Mouse (Mus musculus) telencephalon, adult 2 months (tissue): Measurements from ENCODE around the gene Dusp6.

Source experiments
- DNase-seq: peaks from one replicate; pipeline ENCODE4 v3.0.0-alpha.2; 2011; ENCODE audit warnings: low read depth, low spot score

Gene Dusp6

GRCm38 (mm10) chr10:99246797-99247508 is 16.1 kb upstream of the Dusp6 start:
- DNase-seq, result no peak

- DNase-seq, result peak; percentile 65
Measured at GRCm38 (mm10) chr10:99250874-99251281, 12.2 kb upstream of the Dusp6 start.

GRCm38 (mm10) chr10:99253412-99253811 is 9.6 kb upstream of the Dusp6 start:
- no peak for DNase-seq

GRCm38 (mm10) chr10:99255830-99256570 is 7.0 kb upstream of the Dusp6 start:
- DNase-seq, result no peak

GRCm38 (mm10) chr10:99257531-99257930 is 5.5 kb upstream of the Dusp6 start:
- no peak for DNase-seq

- no peak for DNase-seq
Measured at GRCm38 (mm10) chr10:99259840-99260239, 3.2 kb upstream of the Dusp6 start.

GRCm38 (mm10) chr10:99261151-99261635 is 1.8 kb upstream of the Dusp6 start:
- DNase-seq, result peak; percentile 90

- peak; percentile 61 for DNase-seq
Measured at GRCm38 (mm10) chr10:99261636-99262318, 1.3 kb upstream of the Dusp6 start.

GRCm38 (mm10) chr10:99262319-99262866 is 638 bp upstream of the Dusp6 start:
- no peak for DNase-seq

GRCm38 (mm10) chr10:99263419-99264221 is 589 bp downstream of the Dusp6 start:
- no peak for DNase-seq

GRCm38 (mm10) chr10:99264301-99265010 is 1.4 kb downstream of the Dusp6 start:
- no peak for DNase-seq

GRCm38 (mm10) chr10:99265011-99265694 is 2.1 kb downstream of the Dusp6 start:
- no peak for DNase-seq

GRCm38 (mm10) chr10:99266025-99266424 is 3.0 kb downstream of the Dusp6 start:
- no peak for DNase-seq

GRCm38 (mm10) chr10:99267621-99268020 is 4.6 kb downstream of the Dusp6 start:
- no peak for DNase-seq

- peak; percentile 62 for DNase-seq
Measured at GRCm38 (mm10) chr10:99268421-99269300, 5.6 kb downstream of the Dusp6 start.

- no peak for DNase-seq
Measured at GRCm38 (mm10) chr10:99269301-99269701, 6.3 kb downstream of the Dusp6 start.

- DNase-seq, result no peak
Measured at GRCm38 (mm10) chr10:99269704-99270103, 6.7 kb downstream of the Dusp6 start.

GRCm38 (mm10) chr10:99270406-99270805 is 7.4 kb downstream of the Dusp6 start:
- no peak for DNase-seq

- DNase-seq, result no peak
Measured at GRCm38 (mm10) chr10:99271016-99271415, 8.0 kb downstream of the Dusp6 start.
